Mouse (Mus musculus) ovary, adult 18-20 months (tissue): ENCODE data around the gene Adamtsl4.
A peak's percentile ranks its signal among the peaks of the same experiment; 100 is the strongest.
"Not testable (repeated sequence)": the region's sequence is repeated elsewhere in the genome, so short reads cannot be mapped to it uniquely, and the experiment has no call there.

Experiments used
- DNase-seq: peaks from one replicate; pipeline ENCODE4 v3.0.0; 2022; ENCODE audit warnings: low spot score, mixed read lengths

Gene Adamtsl4

DNA sequence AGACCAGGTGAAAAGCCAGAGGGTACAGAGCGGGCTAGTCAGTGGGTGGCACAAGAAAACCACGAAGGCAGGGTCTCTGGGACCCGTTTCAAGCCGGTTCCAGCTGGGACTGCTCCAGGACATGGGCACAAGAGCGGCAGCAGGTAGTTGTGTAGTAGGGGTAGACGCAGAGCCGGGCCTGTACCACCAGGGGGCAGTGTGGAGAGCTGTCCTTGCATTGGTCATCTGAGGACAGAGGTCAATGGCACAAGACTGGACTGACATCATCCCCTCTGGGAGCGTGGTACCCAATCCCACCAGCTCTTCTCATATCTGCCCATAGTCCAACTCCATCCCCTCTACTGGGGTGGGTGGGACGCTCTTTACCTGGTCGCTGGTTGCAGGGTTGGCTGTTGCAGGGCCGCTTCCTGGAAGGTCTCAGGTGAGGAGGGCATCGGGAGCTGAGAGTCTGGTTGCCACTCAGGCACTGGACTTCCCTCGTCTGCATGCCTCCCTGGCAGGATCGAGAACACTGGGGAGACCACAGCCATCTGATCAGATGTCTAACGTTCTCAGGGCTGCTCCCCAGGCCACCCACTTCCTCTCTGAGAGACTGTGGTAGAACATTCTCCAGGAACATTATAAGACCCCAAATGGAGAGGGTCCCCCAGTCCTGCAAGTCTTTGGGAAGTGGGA, 10.8 kb downstream of the Adamtsl4 start:
- peak; percentile 39 for DNase-seq

DNA sequence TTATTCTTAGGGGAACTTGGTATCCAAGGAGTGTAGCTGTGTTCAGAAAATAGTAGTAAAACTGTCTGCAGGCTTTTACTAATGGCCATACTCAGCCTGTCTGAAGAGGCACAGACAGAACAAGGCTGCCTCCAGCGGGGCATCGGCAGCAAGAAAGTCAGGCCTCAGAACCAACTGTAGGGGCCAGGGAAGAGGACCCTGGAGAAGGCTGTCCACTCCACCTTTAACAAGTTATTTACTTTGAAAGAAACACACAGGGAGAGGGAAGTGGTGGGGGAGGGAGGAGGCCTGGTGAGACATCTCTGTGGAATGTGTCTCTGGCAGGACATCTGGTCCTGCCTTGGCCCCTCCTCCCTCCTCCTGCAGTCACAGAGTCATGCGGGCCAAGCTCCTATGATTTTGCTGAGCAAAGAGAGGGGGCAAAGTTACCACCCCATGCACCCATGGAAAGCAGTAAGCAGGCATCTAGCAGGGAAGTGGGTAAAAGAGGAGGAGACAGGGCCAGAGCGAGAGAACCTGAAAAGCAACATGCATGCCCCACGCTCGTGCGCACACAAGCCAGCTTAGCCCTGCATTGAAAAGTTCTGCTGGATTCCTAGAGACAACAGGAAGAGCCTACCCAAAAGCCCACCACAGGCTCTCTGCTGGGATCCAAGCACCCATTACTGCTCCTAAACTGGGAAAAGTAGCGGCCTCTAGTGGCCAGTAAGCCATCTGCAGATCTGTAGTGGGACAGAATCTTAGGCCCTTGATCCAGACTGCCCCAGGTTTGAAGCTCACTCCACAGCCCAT, 12.2 kb downstream of the Adamtsl4 start:
- DNase-seq: peak; percentile 75

DNA sequence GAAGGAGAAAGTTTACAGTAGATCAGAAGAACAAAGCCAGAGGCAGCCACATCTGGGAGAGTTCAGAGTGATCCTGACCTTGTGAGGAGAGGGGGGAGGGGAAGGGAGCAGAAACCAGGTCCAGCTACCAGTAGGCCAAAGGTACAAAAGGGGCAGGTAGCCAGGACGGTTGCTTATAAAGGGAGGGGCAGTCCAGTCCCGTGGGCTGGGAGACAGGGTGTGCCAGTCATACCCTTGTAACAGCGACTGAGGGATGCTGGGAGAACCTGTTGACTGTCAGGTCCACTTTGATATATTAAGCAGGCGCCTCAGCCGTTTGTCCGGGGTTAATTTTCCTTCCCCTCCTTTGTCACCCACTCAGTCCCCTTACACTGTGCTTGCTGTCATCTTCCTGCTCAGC, 12.9 kb downstream of the Adamtsl4 start:
- no peak for DNase-seq

DNA sequence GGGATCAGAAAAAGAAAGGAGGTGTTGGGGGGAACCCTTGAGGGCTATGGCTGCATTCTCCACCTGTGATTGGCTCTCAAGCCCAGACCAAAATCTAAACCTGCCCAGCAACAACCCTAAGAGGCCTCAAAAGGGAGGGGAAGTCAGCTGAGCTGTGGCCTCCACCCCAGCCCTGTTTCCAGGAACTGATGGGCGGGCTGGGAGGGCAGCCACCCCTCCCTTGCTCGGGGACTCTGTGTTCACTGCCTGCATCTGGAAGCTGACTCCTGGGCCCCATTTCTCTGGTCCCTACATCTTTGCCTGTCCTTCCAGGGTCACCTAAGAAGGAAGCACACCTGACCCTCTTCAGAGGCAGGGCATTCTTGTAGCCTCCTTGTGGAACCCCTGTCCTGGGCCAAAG, 13.5 kb downstream of the Adamtsl4 start:
- peak; percentile 78 for DNase-seq

DNA sequence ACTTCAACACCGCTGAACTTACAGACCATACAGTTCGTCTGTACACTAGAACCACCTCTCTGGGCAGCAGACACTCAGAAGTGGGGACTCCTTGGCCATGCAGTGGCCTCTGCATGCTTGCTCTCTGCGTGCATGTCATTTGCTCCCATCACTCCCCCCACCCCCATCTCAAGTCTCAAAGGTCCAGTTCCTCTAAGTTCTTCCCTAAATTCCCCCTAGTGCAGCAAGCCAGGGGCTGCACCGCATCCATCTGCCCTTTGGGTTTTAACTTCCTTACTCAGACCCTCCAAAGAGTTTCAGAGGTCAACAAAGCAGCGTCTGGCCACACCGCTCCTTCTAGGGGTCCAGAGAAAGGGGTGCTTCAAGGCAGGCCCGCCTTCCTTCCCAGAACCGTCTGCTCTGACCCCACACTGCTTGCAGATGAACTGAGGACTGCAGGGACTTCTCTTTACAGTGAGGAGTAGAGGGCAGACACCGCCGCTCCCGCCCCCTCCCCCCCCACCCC, 14.0 kb downstream of the Adamtsl4 start:
- DNase-seq: no peak

DNA sequence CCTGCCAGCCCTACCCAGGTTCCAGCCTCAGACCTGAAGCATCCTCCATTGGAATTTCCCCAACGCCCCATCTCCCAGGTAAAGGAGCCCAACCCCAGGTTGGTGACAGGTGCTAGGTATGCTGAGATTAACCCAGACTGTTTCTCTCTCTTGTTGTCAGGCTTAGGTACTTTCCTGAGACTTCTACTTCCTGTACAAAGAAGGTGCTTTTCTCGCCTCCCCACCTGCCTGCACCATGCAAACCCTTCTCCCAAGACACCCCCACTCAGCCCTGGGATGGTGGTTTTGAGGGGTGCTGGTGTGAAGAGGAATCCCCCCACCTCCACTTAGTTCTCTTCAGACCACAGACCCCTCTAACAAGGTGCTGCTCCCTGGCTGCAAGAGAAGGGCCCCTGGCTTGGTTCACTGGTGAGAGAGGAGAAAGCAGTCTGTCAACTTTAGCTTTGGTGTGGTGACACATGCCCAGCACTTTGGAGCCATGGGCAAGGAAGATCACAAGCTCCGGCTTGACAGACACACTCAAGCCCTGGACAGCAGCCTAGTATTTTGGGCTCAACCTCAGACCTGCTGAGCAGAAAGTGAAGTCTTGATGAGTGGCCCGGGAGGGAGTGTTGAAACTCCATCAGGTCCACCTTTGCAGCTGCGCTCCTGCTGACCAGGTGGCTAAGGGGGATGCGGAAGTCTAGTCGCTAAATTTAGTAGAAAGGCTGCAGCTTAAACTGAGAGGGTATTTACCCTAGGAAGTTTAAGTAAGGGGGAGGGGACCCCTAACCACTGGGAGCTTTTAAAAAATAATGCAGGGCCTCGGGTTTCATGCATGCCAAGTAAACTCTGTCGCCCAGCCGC, 14.6 kb downstream of the Adamtsl4 start:
- no peak for DNase-seq

DNA sequence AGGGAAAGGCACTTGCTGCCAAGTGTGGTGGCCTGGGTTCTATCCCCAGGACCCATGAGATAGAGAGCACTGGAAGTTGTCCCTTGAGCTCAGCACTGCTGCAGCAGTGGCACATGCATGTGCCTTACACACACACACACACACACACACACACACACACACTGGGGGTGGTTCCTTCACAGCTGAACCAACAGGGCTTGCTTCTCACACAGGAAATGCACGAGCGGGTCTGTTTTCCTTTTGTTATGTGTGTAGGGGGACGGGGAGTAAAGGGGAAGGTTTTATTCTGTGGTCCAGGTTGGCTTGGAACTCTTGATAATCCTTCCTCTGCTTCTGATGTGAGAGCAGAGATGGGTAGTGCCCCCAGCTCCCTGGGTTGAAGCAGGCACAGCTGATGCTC, 15.3 kb downstream of the Adamtsl4 start:
- no peak for DNase-seq

DNA sequence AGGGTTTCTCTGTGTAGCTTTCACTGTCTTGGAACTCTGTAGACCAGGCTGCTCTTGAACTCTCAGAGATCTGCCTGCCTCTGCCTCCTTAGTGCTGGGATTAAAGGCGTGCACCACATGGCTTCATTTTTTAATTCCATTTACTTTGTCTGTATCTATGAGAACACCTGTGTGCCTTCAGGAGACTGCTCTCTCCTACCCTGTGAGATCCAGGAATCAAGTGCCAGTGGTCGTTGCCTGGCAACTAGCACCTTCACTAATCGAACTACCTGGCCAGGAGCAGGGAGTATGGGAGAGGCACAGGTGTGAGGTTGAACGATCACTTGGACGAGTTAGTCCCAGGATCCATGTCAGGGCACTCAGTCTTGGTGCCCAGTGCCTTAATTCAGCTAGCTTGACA, 16.5 kb downstream of the Adamtsl4 start:
- DNase-seq: no peak

DNA sequence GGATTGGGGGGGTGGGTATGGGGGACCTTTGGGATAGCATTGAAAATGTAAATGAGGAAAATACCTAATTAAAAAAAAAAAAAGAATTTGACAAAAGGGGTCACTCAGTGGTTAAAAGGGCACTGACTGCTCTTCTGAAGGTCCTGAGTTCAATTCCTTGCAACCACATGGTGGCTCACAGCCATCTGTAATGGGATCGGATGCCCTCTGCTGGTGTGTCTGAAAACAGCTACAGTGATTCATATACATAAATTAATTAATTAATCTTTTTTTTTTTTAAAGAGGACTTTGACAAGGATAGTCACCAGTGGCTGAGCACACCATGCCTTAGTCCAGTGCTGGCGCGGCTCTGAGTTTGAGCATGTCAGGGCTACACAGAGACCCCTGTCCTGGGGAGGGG, 17.3 kb downstream of the Adamtsl4 start:
- not testable (repeated sequence) for DNase-seq

DNA sequence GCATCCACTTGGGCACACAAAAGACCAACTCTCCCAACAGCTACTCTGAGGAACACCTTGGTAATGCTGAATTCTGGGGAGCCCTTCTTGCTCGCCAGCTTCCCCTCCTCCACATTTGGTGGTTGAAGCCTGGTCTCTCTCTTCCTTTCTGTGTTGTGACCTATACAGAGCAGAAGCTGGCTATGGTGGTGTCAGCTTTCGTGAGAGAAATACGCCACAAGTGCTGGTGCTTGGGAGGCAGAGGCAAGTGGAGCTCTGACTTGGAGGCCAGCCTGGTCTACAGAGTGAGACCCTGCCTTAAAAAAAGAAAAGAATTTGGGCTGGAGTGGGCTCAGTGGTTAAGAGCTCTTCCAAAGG, 18.4 kb downstream of the Adamtsl4 start:
- no peak for DNase-seq

DNA sequence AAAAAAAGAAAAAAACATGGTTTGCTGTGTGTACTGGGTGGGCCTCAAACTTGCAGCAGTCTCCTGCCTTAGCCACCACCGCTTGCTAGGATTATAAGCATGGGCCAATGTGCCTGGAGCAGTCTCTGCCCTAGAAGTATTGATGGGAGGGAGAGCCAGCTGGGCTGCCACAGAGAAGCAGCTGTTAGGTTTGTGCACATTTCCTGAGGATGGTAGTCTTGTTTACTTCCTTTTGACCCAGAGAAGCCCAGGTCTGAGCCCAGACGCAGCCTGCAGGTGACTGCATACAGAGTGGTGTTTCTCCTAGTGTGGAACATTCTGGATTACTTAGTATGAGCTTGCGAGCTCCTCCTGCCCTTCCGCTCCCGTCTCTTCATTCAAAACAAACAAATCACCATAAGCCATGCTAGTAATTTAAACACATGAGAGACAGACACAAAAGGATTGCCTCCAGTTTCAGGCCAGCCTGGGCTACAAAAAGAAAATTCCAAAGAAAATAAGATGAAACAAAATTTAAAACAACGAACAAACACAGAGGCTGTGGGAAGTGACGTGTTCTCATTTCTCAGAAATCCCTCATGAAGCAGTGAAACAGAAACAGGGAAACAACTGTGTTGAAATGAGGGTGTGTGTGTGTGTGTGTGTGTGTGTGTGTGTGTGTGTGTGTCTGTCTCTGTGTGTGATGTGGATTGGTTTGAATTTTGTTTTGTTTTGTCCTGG, 19.0 kb downstream of the Adamtsl4 start:
- DNase-seq: no peak

DNA sequence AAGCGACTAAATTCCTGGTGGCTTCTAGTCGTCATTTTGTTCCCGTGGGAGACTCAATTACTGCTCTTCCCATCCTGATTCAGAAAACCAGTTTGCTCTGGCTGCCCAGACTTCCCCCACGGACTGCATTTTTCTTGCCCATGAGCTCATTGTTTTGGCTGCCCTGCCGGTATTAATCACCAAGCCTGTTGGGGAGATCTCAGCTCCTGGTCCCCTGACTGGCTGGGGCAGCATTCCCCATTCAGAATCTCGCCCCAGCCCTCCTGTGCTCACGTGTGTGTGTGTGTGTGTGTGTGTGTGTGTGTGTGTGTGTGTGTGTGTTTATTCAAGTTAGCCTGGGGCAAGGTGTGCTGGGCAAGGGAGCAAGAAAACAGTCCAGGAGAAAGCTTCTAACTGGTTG, 19.7 kb downstream of the Adamtsl4 start:
- peak; percentile 64 for DNase-seq

DNA sequence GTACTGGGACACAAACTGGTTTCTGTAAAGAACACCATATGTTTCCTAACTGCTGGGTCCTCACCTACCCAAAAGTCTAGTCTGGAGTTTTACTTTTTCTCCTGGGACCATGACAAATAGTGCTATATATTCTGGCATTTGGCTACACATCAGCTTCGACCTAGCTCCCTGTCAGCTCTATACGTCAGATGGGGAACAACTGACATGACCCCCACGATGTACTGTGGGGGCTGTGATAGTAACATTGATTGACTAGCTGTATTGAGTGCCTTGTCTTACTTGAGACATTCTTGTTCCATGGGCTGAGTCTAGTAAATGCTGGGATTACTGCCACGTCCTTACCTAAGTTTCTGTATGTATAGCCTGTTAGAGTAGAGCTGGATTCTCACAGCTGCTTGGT, 20.2 kb downstream of the Adamtsl4 start:
- no peak for DNase-seq

DNA sequence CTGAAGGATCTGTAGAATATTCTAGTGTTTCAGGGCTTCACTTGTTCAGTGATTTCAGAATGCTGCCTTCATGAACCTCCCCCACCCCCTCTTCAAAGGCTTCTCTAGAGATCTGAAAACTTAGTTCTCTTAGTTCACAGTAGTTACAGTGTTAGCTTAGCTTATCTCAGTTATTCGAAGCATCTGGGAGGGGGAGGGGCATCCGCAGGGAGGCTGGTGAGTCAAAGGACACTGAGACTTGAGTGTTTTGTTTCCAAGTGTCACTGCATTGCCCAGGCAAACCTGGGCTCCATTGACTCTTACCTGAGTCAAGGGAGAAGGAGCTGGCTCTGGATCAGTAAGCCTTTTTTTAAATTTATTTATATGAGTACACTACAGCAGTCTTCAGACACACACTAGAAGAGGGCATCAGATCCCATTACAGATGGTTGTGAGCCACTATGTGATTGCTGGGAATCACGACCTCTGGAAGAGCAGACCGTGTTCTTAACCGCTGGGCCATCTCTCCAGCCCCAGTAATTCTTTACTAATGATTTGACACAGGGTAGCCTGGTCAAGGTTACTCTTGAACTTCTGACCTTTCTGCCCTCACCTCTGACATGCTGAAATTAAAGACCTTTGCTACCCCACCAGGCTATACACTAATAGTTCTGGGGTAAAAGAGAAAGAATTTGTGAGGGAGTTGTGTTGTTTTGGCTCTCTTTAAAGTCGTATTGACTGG, 21.4 kb downstream of the Adamtsl4 start:
- peak; percentile 62 for DNase-seq

DNA sequence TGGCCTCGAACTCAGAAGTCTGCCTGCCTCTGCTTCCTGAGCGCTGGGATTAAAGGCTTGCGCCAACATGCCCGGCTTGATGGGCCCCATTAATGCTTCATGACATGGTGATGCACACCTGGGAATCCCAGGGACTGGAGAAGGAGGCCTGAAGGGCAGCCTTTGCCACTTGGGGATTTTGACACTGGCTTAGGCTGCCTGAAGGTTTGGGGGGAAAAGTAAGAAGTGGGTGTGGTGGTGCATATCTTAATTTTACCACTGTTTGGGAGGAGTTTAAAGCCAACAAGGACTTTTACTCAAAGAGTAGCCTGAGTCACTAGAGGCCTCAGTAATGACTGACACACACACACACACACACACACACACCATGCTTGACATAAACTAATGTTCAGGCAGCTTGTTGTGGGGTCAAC, 22.8 kb downstream of the Adamtsl4 start:
- no peak for DNase-seq

DNA sequence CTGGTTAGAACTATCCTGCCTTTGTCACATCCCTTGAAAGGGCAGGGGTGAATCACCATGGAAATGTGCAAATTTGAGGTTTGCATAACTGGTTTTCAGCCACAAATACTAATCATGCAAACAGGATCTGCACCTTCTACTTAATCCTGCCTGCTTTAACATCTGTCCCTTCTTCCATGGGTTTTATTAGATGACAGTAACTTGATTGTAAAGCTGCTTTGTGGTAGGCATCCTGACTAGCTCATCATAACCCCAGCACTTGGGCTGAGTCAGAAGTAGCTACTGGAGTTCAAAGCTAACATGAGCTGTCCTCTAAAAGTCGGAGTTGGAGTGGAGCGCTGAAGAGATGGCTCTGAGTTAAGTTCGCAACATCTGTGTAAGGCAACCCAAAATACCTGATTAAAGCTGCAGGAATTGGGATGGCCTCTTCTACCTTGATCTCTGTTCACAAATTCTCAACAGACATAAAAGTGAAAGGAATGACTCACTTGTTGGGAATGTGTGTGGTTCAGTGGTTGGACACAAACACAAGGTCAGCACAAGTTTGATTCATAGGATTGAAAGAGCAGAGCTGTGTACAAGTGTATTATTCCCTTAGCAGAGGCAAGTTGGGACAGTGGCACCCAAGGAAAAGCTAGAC, 23.6 kb downstream of the Adamtsl4 start:
- DNase-seq: no peak

DNA sequence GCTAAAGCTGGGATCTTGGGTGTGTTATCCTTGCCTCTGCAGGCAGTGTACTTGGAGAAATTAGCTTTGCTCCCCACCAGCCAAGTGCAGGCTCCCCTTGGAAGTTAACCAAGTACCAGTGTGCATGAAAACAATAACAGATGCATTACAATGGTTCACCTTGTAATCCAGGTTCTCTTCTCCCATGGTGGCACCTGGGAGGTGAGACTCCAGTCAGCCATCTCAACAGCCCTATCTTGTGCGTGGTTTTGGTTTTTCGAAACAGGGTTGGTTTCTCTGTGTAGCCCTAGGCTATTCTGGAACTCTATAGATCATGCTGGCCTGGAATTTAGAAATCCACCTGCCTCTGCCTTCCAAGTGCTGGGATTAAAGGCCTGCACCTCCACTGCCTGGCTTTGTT, 24.2 kb downstream of the Adamtsl4 start:
- DNase-seq: no peak

DNA sequence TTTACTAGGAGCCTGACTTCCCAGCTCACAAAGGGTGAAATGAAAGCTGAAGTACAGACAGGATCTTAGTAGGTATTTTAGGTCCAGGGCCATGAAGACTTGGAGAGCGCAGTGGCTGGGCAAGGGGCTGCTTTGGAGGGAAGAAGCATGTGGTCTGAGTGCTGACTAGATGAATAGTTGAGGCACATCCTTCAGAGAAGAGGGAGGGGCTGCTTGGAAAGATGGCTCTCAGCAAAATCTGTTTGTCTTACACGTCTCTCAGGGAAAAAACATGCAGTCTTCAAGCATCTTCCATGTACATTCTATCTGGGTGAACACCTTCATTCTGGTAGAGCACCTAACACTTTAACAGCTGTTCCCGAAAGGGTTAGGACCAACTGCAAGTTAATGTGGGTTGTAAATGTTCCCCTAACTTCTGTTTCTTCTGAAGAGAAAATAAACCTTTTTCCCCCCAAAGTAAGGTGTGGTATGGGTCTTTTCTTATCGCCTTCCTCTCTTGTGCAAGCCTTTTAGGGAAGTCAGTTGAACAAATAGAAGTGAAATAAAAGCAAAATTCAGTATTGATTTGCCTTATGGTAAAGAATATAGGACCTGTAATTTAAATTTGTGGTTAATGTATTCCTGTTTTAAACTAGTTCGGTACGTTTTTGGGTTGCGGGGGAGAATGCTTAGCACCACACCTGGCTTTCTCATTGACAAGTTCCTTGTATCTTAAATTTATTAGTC, 24.8 kb downstream of the Adamtsl4 start:
- no peak for DNase-seq

DNA sequence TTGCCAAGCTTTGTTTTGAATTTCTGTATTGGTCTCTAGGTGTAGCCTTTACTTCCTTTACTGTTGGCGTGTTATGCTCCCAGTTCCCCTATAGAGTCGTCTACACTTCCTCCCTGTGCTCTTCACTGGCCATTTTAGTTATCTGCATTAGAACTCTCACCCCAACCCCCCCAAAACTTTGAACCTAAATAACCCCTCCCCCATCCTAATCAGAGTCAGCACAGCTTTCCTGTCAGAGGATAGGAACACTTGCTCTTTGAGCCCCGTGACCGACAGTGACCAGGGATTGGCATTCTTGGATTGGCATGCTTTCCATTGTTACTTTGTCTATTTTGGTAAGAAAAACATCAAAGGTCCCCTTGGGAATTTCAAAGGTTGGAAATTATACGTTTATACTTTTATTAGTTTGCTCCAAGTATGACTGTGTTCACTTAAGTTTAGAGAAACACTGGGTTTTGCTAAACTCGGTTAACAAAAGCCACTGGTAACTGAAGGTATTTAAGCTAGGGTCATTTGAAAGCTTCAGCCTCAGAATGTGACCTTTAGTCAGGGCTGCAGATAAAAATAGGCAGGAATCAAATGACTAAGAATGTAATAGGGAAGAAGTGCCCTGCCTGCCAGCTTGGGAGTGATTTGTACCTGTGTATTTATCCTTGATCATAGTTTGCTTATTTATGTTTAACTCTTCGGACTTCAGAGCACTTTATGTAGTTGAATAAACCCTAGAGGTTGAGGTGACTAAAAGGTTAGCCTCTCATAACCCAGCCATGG, 25.6 kb downstream of the Adamtsl4 start:
- DNase-seq: no peak
